Mouse (Mus musculus) bone marrow, adult 2 months (tissue): ENCODE results near the gene Tbl1xr1.

ENCODE experiments used
- CTCF ChIP-seq: fragments of 200-500 bp; IDR thresholded peaks from 2 replicates; pipeline ENCODE4 v1.5.1; 2011; ENCODE audit warnings: low read length, control low read depth; ENCODE audit not compliant: control insufficient read depth, insufficient read depth
- POLR2A ChIP-seq: fragments of 200-500 bp; IDR thresholded peaks from 2 replicates; pipeline ENCODE4 v1.6.1; 2011; ENCODE audit warnings: low read depth, mild to moderate bottlenecking, control low read depth, low read length, borderline replicate concordance; ENCODE audit not compliant: control insufficient read depth

DNA sequence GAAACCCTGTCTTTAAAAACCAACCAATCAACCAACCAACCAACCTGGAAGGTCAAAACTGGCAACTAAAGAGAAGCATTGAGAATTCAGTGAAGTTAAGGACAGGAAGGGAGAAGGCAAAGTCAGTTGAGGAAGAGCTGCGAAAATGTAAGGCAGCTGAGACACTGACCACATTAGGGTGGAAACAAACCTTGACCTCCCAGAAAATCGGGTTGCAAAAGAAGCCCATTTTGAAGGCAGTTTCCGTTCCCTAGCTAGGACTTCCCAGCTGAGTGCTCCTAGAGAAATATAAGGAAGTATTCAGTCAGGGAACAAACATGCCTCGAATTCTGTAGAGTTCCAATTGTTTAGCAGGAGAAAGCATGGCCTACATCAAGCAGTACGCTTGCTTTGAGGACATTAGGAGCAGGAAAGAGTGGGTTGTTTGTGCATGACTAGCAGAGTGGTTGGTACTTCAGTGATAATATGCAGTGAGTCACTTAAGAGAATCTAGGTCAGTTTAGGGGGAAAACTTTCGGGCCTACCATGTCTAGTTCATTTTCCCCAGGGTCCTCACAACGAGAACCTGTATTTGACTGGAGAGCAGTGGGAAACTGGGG, 18.1 kb upstream of the Tbl1xr1 start:
- TF ChIP-seq CTCF, result no peak
- TF ChIP-seq POLR2A, result no peak
